Mouse (Mus musculus): ENCODE measurements around the gene Nlgn1.

The Nlgn1 gene

DNA sequence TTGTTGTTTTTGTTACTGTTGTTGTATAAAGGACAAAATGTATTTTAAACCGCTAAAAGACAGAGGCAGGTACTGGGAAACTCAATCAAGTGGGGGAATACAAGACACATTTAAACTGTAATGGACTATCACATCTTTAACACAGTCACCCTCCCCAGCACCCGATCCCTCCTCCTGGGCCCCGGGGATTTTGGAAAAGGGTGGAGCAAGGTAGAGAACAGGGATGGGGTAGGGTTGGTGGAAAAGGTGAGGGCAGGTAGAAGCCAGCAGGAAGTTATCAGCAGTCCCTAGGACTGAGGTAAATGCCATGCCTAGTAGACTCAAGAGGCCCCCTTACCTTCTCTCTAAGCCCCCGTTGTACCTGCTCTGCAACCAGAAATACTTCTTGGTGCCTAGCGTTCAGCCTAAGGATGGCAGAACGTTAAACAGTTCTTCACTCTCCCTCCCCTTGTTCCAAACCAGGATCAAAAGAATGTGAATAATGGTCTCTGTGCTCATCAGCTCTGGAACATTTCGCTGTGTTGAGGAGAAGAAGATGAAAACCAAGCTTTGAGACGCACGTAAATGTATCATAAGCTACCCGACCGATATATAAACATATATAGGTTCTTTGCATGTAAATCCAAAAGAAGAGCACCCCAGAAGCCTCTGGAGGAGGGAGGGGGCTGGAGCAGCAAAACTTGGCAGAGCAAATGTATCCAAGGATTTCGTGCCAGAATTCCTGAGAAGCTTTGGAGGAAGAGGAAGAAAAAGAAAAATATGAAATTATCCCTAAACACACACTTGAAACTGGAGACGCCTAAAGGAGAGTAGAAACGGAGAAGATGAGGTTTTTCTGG, at the start of gene Nlgn1:
Gene Nlgn1, minus strand, starts transcription at position 61 of the 839 bp plus-strand sequence.
- no peak for DNase-seq (ENCODE audit: low read depth, low spot score)

DNA sequence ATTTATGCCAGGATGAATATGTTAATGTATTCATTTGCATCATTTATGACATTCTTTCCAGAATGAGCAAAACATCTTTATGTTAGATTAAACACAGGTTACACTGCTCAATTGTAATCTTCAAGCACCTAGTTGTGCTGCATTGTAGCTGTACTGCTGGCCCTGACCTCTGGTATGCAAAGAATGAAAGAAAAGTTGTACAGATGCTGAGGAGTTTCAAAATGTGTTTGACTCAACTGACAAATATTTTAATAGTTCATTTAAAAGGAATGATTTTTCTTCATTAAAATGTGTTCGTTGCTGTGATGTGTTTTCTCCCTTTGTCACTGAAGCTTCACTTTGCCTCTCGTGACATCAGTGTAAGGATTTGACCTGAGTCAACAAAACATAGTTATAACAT, 46.0 kb upstream of the Nlgn1 start:
- DNase-seq (ENCODE audit: low read depth, low spot score) = no peak

DNA sequence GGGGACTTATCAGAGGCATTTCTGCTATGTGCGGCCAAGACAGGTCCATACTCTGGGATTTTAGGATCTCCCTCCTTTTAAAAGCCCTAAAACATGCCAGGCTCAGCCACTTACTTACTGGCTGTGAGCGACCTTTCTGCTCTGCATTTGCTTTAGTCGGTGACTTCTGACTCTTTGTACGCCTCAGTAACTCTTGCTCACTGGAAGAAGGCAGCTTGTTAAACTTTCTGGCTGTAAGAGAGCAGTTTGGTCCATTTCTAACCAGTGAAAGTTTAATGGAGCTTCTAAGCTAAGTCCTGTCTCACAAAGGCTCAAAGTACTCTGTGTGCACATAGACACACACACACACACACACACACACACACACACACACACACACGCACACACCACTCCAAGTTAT, 22.8 kb upstream of the Nlgn1 start:
- no peak for DNase-seq (ENCODE audit: low read depth, low spot score)

DNA sequence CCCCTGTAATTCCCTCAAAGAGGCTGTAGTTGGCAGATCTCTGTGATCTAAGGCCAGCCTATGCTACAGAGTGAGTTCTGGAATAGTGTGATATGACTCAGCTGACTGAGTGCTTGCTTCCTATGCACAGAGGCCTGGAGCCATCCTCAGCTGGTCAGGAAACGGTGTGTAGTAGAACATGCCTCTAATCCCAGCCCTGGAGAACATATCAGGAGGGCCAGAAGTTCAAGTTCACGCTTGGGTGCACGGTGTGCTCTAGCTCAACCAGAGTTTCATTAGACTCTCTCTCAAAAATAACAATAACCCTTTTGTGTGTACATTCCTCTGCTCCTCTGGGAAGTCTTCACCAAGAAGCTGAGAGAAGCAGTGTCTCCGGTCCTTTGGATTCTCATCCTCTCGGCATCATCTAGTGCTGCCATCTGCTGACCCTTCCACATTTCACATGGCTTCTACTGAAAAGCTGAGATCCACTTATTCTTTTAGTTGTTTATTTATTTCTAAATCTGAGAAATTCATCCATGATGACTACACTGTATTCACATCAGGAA, 22.3 kb upstream of the Nlgn1 start:
- DNase-seq (ENCODE audit: low read depth, low spot score) = no peak

DNA sequence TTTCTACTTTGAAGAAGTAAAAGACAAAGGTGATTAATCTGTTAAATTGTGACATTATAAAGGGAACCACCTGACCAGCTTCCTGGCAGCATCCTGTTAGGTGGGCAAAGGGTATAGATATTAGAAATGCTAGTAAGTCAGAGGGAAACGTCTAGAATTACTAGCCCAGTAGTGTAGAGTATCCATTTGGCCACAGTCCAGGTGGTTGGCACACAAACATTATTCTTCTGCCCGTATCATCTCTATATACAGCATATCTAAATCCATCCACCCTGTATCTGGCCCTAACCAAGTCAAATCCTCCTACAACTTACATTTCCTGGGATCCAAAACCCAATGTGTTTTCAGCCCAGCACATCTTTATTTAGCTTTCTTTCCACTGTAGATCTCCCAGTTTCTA, 5.2 kb upstream of the Nlgn1 start:
- no peak for DNase-seq (ENCODE audit: low read depth, low spot score)

DNA sequence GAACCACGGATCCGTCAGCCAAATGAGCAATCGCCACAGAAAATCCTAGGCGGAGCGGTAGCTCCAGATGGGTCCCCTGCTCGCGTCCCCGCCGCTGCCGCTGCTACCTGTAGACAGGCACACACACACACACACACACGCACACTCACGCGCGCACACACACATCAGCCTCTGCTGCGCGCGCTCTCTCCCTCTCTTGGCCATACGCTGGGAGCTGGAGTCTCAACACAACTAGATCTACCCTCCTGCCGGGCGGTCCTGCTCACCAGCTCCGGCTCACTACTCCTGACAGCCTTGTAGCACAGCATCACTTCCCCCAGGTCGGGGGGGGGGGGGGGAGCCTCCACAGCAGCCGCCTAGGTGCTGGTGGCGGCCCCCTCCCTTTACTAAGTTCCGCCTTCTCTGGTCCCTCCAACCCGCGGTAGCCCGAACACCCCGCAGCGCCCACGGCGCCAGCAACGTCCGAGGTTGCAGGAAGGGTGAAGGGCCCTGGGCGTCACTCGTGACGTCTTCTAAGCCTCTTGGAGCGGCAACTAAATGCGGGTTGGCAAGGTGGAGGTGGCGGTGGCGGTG, 1.1 kb upstream of the Nlgn1 start:
- DNase-seq (ENCODE audit: low read depth, low spot score) = no peak

DNA sequence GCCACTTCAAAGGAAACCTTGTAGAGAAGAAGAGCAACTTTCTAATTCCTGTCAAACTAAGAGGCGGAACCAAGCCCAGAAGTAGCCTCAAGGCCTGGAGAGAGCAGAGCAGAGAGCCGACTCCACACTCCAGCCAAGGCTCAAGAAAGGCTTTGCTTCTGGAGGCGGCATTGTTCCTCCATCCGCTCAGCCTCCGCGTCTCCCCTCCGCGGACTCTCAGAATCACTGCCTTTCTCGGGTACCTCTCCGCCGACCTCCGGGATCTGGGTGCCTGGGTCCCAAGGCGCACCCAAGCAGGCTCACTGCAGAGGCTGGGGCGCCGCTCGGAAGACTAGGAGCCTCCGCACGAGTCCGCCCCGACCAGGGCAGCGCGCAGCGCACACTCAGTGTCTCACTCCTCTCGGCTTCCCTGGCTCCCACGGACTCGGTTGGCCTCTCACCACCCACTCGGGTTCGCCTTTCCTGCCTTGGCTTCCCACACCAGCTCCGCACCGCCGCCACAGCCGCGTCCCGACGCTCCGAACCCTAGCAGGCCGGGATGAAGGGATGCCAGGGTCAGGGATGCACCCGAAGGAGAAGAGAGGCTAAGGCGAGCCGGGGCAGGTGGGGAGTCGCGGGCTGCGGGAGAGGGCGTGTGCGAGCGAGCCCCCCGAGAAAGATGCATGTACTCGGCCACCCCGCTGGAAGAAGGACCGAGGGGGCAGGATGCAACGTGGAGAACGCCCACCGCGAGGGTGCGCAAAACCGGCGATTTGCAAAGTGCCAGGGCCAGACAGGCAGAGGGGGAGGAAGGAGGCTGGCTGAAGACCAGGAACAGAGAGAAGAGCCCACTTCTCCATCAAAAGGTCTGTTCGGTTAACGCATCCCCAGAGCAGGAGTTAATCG, 841 bp downstream of the Nlgn1 start:
- DNase-seq (ENCODE audit: low read depth, low spot score) = no peak

DNA sequence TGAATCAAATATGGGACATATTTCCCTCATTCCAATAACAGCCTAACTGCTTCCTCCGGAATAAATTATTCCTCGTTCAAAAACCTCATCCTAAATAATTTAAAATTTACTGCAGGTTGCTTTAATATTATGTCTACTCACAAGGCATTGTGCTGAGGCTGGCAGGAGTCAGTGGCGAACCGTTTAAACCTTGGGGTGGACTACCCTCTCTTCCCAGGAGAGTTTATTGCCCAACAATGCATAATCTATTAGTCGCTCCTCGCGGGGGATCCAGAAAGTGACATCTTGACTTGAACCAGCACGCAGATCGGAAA, 1.4 kb downstream of the Nlgn1 start:
- DNase-seq (ENCODE audit: low read depth, low spot score) = no peak

DNA sequence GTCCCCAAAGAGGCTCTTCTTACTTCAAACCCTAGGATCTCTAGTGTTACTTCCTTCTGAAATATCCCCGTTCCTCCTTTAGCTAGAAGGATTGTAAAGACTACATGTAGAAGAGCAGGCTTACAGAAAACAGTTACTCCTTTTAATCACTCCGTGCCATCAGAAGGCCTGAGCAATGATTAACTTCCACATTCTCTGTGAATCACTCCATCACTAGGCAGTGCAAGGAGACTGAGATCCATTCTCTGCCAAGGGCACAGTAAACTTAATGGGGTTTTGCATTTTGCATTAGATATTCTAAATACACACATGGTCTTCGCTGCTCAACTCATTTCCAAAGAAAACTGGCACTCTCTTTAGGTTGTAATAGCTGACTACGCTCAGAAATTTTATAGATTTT, 2.2 kb downstream of the Nlgn1 start:
- DNase-seq (ENCODE audit: low read depth, low spot score) = no peak

DNA sequence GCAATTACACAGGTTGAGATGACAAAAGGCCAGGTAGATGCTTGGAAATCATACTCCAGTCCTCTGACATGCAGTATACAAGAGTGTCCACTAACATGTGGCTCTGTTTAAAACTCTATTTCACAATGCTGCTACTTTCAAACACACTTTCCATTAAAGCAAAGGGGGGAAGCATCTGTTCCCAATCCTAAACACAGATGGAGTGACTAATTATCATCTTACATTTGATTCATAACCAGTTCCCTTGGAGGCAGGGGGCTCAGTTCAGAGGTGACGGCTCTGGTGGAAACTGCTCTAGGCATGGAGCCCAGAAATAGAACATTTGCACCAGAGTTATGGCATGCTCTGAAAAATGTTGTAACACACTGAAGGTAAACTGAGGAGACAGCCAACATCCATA, 7.8 kb downstream of the Nlgn1 start:
- no peak for DNase-seq (ENCODE audit: low read depth, low spot score)

DNA sequence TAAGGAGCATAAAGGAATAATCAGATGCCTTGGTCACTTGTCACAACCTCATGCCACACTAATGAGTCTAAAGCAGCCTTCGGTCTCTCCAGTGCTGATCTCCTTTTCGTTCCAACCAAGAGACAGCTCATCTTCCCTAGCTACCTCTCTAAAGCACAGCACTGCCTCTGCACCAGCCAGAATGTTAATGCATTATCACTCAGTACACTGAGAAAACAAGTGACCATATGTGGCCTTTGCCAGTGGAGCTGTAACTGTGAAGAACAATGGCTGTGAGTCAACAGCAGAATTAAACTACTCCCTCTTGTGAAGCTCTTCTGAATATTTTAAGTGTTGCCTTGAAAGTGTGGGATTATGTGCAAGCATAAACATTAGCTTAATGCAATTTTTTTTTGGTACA, 14.9 kb downstream of the Nlgn1 start:
- DNase-seq (ENCODE audit: low read depth, low spot score) = no peak

DNA sequence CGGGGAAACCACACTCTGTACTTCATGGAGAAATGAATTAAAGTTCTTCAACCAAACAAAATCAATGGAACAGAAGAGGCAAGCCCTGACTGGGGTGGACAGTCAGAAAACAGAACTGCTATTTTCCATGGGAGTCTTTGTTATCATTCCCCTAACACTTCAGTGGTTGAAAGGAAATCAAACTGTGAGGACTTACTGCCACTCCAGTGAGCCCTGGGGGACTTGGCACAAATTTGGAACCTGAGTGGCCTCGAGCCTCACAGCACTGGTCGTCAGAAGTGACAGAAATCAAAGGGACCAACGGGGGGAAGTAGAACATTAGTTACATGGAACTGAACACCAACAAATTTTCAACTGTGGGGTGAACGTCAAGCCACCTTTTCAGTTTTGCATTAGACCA, 34.4 kb downstream of the Nlgn1 start:
- DNase-seq (ENCODE audit: low read depth, low spot score) = no peak

DNA sequence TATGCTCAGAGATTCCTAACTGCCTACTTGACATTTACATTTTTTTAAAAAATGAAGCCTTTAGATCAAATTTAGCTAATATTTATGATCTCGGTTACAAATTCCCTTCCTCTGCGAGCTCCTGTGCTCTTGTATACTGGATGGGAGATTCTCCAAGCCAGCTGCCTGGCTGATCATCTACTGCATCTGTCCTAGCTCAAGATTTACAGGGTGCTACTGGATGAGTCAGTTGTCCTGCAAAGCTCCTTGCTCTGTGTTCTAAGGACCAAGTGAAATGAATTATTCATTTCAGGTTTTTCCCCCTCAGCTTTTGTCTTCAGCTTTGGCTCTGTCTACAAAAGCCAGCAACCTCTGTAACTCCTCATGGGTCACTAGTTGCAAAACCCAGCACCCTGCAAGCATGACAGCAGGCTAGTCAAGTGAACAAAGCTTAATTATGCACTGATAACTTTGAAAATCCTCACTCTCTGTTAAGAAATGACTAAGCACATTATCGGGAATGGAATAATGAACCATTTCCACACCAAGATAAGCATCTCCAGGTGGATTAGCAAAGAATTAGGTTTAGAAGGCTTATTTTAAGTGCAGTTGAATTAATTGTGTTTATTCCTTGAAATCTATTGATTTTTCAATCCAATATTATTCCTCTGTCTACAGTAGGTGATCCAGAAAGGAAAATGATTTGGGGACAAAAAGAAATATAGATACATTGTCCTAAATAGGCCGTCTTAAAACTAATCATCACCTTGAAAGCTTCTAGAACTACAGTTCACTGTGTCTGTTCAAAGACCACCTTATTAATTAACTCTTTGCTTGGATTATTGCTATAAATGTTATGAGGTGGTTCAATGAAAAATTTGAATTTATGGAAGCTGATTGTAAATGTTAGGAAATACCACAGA, 61.1 kb downstream of the Nlgn1 start:
- DNase-seq (ENCODE audit: low read depth, low spot score) = no peak

DNA sequence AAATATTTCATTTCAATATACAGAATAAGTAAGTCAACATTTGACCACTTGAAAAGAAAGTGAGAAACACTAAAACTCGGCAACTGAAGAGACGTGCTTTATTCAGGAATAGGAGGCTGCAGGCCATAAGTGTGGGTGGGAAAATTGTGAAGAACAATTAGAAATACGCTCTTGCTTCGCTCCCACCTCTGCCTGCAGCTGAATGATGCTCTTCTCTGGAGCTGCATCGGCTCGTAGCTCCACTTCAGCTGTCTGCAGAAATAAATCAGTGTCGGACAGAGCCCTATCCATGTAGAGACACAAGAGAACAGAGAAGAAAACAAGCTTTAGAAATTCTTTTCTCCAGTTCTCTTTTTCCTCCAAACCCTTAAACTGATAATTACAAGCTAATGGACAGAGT, 85.7 kb downstream of the Nlgn1 start:
- DNase-seq (ENCODE audit: low read depth, low spot score) = no peak

DNA sequence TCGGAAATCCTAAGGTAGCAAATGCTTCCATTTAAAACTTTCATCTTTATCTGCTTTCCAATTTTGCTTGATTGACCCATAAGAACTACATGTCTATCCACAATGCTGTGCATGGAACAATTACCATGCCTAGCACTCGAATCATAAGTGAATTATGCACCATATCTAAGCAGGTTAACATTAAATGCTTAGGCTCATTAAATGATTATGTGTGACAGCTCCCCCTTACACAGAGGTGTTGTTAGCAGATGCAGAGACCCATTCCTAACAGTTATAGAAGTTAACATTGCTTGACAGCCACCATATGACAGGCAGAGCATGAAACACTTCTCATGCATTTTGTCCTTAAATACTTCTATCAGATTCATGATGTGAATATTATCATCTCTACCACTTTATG, 89.0 kb downstream of the Nlgn1 start:
- no peak for DNase-seq (ENCODE audit: low read depth, low spot score)

DNA sequence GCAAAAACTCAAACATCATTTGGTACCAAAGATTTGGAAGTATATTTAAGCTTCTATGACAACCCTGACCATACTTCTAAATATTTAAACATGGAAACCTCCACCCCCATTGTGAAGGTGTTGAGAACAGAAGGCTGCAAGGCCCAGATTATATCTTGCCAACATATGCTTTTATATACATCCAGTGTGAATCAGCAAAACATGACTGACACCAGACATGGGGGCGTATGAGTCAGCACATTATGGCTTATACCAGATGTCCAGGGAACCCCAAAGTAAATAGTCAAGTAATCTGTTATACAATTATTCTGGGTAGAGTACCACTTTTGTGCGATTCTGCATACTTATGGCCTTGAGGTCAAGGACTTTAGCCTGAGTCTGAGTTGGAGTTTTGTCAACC, 102.3 kb downstream of the Nlgn1 start:
- no peak for DNase-seq (ENCODE audit: low read depth, low spot score)

DNA sequence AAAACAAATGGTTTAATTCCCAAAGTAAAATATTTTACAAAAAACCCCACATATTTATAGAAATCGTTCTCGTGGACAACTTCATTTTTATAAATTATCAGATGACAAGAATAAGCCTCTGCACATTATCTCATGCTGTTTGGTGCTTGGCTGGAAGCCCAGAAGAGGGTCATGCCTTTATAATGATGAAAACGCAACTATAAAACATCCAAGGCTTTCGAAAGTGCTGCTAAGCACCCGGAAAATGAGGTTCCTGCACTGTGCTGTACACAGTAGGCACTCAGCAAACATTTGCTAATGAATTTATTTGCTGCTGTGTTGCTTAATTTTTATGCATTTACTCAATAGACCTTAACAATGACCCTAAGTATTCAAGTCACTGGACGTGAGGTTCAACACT, 103.4 kb downstream of the Nlgn1 start:
- DNase-seq (ENCODE audit: low read depth, low spot score) = no peak

DNA sequence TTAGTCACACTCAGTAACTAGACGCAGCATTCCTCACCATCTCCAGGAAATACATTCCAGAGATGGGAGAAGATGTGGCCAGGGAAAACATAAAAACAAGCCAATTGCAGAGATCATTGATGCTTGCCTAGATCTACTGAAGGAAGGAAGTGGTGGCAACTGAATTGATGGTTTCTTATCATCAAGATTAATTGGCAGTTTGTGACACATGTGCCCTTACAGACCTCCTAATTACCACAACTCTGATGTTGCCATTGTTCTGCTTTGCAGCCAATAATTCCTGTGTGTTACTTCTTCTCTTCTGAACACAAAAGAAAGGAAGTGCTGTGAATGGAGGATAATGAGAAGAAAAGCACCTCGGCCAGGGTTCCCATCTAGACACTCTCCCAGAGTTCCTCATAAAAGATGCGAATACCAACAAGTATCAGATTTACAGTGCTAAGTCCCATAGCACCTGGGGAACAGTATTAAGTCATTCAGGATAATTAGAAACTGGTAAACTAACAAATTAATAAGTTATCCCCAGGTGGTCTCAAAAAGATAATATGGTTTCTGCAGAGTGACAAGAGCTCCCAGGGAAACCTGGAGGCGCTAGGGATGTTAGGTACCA, 104.0 kb downstream of the Nlgn1 start:
- DNase-seq (ENCODE audit: low read depth, low spot score) = no peak

DNA sequence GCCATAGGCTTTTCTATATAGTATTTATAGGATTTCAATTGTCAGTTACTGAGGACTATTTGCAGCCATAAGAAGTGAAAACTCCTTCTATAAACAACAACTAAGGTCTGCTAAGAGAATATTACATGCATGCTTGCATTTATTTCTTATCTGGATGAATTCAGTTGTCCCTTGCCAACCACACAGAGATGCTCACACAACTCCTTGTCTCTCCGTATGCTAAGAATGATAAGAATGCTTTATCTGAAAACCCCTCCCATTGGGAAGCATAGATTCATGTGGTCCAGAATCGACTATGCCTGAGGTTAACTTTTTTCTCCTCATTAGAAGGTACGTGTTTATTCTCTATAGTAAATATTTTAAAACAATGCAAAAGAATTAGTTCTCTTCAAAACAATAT, 108.8 kb downstream of the Nlgn1 start:
- DNase-seq (ENCODE audit: low read depth, low spot score) = no peak

DNA sequence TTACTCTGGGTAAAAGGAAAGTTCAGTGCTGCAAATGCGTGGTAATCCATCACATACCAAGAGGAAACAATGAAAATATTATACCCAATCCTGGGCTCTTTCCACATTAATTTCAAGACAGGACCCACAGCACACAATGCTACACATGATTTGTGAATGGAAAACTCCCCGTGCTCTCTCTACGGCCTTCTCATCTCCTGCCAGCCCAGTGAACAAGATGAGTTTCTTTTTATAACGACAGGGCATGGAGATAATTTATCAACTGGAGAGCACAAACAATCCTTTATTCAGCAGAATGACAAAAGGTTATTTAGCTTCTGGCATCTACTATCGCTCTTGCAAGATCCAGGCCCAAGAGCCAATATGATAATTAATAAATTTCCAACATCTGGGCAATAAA, 116.0 kb downstream of the Nlgn1 start:
- DNase-seq (ENCODE audit: low read depth, low spot score) = no peak

DNA sequence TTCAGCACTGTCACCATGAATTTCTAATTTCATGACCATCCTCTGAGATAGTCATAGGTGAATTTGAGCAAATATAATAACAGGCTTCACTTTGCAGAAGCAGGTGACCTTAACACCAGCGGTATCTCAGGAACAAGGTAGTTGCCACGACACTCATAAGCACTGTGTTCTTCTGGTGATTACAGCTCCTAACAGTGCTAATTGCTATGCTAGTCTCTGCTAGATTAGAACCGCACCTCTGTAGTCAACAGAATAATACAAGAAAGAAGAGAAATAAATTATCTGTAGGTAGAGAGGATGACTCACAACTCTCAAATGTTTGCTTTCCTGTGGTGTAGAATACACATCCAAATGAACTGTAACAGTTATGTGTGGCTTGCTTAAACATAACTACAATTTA, 129.6 kb downstream of the Nlgn1 start:
- DNase-seq (ENCODE audit: low read depth, low spot score) = no peak
